Mouse (Mus musculus) cerebellum, adult 9-11 months (tissue): ENCODE results near the gene Arhgef18.

Source experiments
- DNase-seq: peaks from one replicate; pipeline ENCODE4 v3.0.0; 2022

Gene Arhgef18

GRCm38 (mm10) chr8:3397597-3397996, 4.8 kb downstream of the Arhgef18 start:
- no peak for DNase-seq

DNA sequence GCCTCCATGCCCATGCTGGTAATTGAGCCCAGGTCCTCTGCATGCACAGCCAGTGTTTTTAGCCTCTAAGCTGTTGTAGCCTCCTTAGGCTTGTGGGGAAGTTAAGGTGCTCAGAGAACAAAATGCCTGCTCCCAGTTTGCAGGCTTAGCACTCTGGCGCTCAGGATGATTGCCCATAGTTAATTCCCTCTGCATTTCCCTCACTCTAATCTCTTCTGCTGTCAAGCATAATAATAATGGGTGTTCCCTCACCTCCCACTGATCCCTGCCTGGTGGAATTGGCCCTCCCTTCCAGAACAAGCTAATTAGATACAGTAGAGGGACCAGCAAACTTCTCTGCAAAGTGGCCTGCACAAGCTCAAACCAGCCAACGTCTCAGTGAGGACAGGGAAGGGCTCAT, 7.7 kb downstream of the Arhgef18 start:
- no peak for DNase-seq

DNA sequence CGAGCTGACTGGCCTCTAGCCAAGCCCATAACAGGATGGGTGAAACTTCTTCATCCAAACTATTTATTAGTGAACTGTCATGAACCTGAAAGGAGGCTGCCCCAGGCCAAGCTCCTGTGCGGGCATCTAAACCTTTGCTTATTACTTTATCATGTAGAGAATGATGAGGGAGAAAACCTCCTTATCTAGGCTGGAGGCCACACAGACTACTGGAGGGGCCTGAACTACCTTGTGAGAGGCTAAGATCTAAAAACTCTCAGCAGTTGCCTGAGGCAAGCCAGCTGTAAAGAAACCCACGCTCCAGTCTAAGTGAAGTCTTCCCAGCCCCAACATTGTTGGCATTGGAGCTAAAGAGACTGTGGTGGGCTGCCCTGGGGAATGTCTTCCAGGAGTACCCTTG, 14.6 kb downstream of the Arhgef18 start:
- DNase-seq: no peak

DNA sequence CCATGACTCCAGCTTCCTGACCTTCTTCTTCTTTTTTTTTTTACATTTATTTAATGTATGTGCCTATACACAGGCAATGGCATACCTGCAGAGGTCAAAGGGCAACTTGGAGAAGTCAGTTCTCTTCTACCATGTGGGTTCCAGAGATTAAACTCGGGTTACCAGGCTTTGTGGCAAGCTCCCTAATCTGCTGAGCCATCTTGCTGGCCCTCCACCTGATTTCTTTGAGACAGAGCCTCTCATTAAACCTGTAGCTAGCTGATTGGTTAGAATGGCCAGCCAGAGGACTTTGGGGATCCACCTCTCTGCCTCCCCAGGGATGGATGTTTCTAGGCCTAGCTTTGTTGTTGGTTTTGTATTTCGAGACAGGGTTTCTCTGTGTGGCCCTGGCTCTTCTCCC, 18.3 kb downstream of the Arhgef18 start:
- no peak for DNase-seq

DNA sequence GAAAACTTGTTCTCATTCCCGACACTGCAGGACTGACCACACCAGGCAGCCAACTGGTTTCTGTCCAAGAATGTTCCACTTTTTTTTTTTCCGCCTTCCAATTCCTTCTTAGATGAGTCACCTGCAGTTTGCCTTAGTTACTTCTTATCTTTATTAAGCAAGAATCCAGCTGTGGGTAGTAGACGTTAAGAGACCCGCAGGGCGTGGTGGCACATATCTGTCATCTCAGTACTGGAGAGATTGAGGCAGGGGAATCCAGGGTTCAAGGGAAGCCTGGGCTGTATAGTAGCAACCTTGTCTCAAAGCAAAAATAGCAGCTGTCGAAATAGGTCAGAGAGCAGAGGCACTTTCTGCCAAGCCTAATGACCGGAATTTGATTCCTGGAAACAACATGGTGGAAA, 19.1 kb downstream of the Arhgef18 start:
- no peak for DNase-seq

- DNase-seq: no peak
Observed at GRCm38 (mm10) chr8:3412816-3413215, 20.0 kb downstream of the Arhgef18 start.

GRCm38 (mm10) chr8:3414639-3415190, 21.9 kb downstream of the Arhgef18 start:
- DNase-seq: no peak

- no peak for DNase-seq
Observed at GRCm38 (mm10) chr8:3415259-3415658, 22.5 kb downstream of the Arhgef18 start.

DNA sequence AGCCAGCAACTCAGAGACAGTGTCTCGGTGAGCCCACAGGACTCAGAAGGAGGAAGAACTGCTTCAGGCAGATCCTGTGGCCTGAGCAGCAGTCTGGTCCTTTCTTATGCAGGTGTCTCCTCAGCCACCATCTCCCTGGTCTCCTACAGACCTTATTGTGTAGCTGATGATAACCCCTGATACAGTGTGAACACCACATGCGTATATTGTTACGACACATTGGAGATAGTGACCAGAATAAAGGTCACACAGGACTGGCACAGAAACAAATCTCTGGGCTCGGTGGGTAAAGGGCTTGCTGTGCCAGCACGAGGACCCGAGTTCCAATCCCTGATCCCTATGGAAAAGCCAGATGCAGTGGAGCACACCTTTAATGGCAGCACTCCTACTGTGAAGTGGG, 22.9 kb downstream of the Arhgef18 start:
- DNase-seq: no peak

DNA sequence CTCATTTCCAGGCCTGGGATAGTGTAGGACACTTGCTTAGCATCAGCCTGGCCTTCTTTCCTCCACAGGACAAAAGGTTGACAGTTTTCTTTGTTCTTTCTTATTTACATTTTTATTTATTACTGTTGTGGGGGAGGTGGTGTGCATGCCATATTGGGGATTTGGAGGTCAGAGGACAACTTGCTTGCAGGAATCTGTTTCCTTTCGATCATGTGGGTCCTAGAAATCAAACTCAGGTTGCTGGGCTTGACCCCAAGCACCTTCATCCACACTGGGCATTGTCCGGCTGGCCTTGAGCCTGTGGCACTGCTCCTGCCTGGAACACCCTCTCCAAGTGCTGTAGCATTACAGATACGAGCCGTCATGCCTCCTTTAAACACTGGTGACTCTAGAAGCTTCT, 24.0 kb downstream of the Arhgef18 start:
- no peak for DNase-seq

- no peak for DNase-seq
Observed at GRCm38 (mm10) chr8:3417455-3417854, 24.6 kb downstream of the Arhgef18 start.

DNA sequence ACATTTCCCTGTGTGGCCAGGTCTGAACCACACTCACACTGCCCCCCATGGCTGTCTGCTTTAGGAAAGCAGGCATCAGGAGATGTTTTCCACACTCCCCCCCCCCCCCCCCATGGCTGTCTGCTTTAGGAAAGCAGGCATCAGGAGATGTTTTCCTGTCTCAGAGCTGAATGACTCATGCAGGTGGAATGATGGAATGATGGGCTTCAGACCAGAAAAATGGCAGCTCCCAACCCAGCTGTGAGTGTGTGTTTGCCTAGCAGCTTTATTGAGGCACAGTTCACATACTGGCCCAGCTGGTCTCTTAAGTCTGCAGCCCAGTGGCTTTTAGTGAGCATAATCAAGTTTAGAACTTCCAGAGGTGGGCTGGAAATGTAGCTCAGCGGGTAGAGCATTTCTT, 25.3 kb downstream of the Arhgef18 start:
- no peak for DNase-seq

- DNase-seq: no peak
Observed at GRCm38 (mm10) chr8:3420105-3420706, 27.4 kb downstream of the Arhgef18 start.

DNA sequence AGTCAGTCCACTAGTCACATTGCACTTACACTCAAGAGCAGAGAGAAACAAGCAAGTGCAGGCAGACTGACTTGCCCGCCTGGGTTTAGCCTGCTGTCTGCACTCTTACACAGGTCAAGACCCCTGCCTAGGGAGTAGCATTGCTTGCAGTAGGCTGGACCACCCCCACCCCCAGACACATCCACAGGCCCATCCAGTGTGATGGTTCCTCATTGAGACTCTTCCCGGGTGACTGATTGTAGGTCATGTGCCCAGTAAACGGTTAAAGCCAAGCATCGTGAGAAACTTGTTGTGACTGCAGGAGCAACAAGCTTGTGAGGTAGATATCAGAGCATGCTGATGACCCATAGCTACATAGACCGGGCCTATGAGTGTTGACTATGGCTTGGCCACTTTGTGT, 28.7 kb downstream of the Arhgef18 start:
- DNase-seq: no peak

DNA sequence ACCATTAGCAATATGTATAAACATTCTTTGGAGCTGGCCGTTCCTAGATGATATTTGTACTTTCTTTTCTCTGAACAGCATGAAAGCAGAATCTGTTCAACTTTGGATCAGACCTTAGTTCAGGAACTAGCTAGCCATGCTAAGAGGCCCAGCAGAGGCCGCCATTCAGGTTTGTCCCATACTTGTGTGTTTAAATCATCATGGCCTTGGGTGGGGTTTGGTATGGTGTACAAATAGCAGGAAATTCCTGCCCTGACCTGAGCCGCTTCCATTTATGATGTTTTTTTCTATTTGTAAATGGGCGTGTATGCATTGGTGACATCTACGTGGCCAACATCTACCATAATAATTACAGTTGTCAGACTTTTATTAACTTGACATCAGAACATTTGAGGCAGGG, 32.4 kb downstream of the Arhgef18 start:
- no peak for DNase-seq

- no peak for DNase-seq
Observed at GRCm38 (mm10) chr8:3426211-3426610, 33.4 kb downstream of the Arhgef18 start.

- DNase-seq: no peak
Observed at GRCm38 (mm10) chr8:3428426-3428825, 35.6 kb downstream of the Arhgef18 start.

DNA sequence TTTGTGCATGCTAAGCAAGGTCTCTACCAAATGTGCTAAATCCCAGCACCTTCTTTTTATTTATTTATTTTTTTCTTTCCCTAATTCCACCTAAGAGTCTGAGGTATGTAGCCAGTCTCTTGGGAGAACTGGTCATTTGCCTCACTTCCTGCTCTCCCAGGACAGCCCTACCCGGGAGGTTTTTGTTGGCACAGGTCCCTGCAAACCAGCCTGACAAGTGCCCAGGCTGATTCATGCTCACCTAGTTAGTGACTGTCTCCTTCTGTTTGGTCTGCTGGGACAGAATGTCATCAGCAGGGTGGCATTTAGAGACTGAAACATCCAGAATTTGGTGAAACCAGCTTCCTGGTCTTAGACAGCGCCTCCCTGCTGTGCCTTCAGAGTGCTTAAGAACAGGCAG, 37.2 kb downstream of the Arhgef18 start:
- peak; percentile 81 for DNase-seq

- no peak for DNase-seq
Observed at GRCm38 (mm10) chr8:3431113-3431512, 38.3 kb downstream of the Arhgef18 start.

- no peak for DNase-seq
Observed at GRCm38 (mm10) chr8:3436492-3436891, 43.7 kb downstream of the Arhgef18 start.

GRCm38 (mm10) chr8:3439510-3439909, 46.7 kb downstream of the Arhgef18 start:
- DNase-seq: no peak

DNA sequence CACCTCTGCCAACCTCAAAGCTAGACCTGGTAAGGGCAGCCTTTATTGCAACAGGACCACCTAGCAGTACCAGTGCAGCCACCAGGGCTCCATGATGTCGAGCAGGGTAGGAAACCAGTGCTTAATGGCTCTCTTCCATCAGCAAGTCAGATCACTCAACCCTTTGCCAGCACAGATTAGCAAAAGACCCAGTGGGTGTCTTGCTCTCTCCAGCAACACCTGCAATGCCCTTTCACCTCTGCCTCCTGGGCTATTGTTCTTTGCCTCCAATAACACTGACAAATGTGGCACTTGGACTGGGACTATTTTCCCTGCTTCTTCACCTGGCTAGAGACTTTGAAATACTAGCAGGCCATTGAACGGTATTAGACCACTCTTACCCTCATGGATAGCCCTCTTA, 56.4 kb downstream of the Arhgef18 start:
- no peak for DNase-seq

GRCm38 (mm10) chr8:3450670-3451069, 57.9 kb downstream of the Arhgef18 start:
- DNase-seq: peak; percentile 53

DNA sequence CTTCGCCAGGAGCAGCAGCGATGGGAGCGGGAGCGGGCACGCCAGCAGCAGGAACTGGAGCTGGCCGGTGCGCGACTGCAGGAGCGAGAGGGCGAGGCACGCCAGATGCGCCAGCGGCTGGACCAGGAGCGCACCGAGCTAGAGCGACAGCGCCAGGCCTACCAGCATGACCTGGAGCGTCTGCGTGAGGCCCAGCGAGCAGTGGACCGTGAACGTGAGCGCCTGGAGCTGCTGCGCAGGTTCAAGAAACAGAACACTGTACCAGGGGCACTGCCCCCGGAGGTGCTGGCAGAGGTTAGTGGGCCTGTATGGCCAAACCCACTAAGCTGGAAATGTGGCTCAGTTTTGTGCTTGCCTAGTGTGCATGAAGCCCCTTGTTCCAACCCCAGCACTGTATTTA, 59.2 kb downstream of the Arhgef18 start:
- DNase-seq: no peak

GRCm38 (mm10) chr8:3463248-3463647, 70.4 kb downstream of the Arhgef18 start:
- no peak for DNase-seq
